17 mouse cellular contexts compared by ENCODE assay signal in genomic region chr11:109699784-109700183, GRCm38 (mm10). TPM values are rescaled to one million over a fixed set of nuclear protein-coding genes. Genes with fewer than 3 reads are reported as not detected.
DNase-seq lines count a peak whose midpoint lies in the region; ATAC-seq and TF ChIP-seq lines count a peak whose summit lies in the region.
"Had no signal": no experiment of that assay in that cellular context is flagged by ENCODE, and none has a peak within 500 bp of the region (broad histone marks: within the 10 kb centered on the region; RNA-seq: fewer than 3 reads in every experiment).

No protein-coding gene starts in this region.

- no peak for TF ChIP-seq EP300 in heart, adult 2 months (IDR thresholded peaks at IDR 0.05; ENCODE audit: insufficient read depth, low read depth, low read length)
- no peak for TF ChIP-seq EP300 in liver, postnatal 0 days (IDR thresholded peaks at IDR 0.05; ENCODE audit: low read depth)

- H3K4me1 ChIP-seq in heart, adult 2 months (ENCODE audit: control insufficient read depth, insufficient read depth, low read length), result peaks cover 1% of the 10 kb centered on the region; the same call in 1 of the 2 replicates
- peaks cover 21% of the 10 kb centered on the region for H3K4me1 ChIP-seq in liver, postnatal 0 days (ENCODE audit: insufficient read depth)
- no peaks in the 10 kb centered on the region; the same call in 1 of the 2 replicates for H3K4me1 ChIP-seq in liver, embryonic 11.5 days (replicated peaks; ENCODE audit: control insufficient read depth, insufficient read depth, low read length)

- no peak for TF ChIP-seq POLR2A in heart, adult 2 months (IDR thresholded peaks at IDR 0.05; ENCODE audit: insufficient read depth, low read depth, low read length)

- H3K9ac ChIP-seq in heart, adult 2 months (ENCODE audit: low read depth, low read length), result no peak overlapping the region
- no peak overlapping the region for H3K9ac ChIP-seq in liver, postnatal 0 days (replicated peaks)
- no peak overlapping the region for H3K9ac ChIP-seq in liver, embryonic 11.5 days (ENCODE audit: low read depth, low read length)
- H3K9ac ChIP-seq: embryonic facial prominence, embryonic 15.5 days; limb, embryonic 12.5 days; lung, embryonic 15.5 days; neural tube, embryonic 13.5 days had no signal

- no peaks in the 10 kb centered on the region for H3K27me3 ChIP-seq in heart, adult 2 months (ENCODE audit: control insufficient read depth, insufficient read depth, low read length)
- H3K27me3 ChIP-seq in liver, postnatal 0 days (ENCODE audit: insufficient read depth, low read length), result no peaks in the 10 kb centered on the region
- no peaks in the 10 kb centered on the region for H3K27me3 ChIP-seq in liver, embryonic 11.5 days (replicated peaks; ENCODE audit: control insufficient read depth, insufficient read depth, low read length)
- H3K27me3 ChIP-seq: embryonic facial prominence, embryonic 15.5 days; limb, embryonic 12.5 days; lung, embryonic 15.5 days; neural tube, embryonic 13.5 days had no signal

- WGBS in heart, adult 2 months, result 82% methylated on average over 2 of the region's 2 CpGs
- WGBS in liver, postnatal 0 days (ENCODE audit: insufficient replicate concordance), result 70% methylated on average over 2 of the region's 2 CpGs
- 53% methylated on average over 2 of the region's 2 CpGs for WGBS in liver, embryonic 11.5 days

- no peak for DNase-seq in heart, adult 2 months
- DNase-seq in heart, adult 18-20 months, result no peak
- no peak for DNase-seq in liver, postnatal 0 days
- no peak for DNase-seq in liver, embryonic 11.5 days (ENCODE audit: low spot score)
- DNase-seq in A20 (ENCODE audit: low read depth, low spot score) (peak; percentile 3), ZHBTc4 (ENCODE audit: low read depth, low spot score) (peak; percentile 35)
- DNase-seq in adrenal gland, adult 8-10 months, result no peak
- DNase-seq in spleen, postnatal 10 days (ENCODE audit: low spot score in 2 of 2), result no peak
- DNase-seq: adrenal gland, postnatal 36 days; cerebellum, adult 9-10 months; right cerebral cortex, postnatal 25 days had no signal

- peak; percentile 51 for TF ChIP-seq CTCF in heart, adult 2 months (IDR thresholded peaks at IDR 0.05)
- TF ChIP-seq CTCF in liver, postnatal 0 days (IDR thresholded peaks at IDR 0.05; ENCODE audit: low read depth), result peak; percentile 38

- no peak overlapping the region for H3K27ac ChIP-seq in heart, adult 2 months
- no peak overlapping the region for H3K27ac ChIP-seq in liver, postnatal 0 days (ENCODE audit: low read depth)
- H3K27ac ChIP-seq in liver, embryonic 11.5 days (ENCODE audit: low read depth, low read length), result no peak overlapping the region
- H3K27ac ChIP-seq: embryonic facial prominence, embryonic 15.5 days; forebrain, embryonic 10.5 days; hindbrain, embryonic 10.5 days; limb, embryonic 12.5 days; lung, embryonic 15.5 days; neural tube, embryonic 13.5 days had no signal

- ATAC-seq in liver, postnatal 0 days, result no peak
- ATAC-seq in liver, embryonic 11.5 days (replicated peaks; ENCODE audit: low FRiP score), result no peak

- H3K4me2 ChIP-seq in liver, postnatal 0 days (ENCODE audit: low read depth, low read length), result no peak overlapping the region
- H3K4me2 ChIP-seq in liver, embryonic 11.5 days, result no peak overlapping the region
- H3K4me2 ChIP-seq: embryonic facial prominence, embryonic 15.5 days; limb, embryonic 12.5 days; lung, embryonic 15.5 days; neural tube, embryonic 13.5 days had no signal

- no peak overlapping the region for H3K4me3 ChIP-seq in heart, adult 2 months
- H3K4me3 ChIP-seq in liver, postnatal 0 days (ENCODE audit: low read depth, low read length), result no peak overlapping the region
- H3K4me3 ChIP-seq in liver, embryonic 11.5 days (ENCODE audit: low read depth, low read length), result no peak overlapping the region
- H3K4me3 ChIP-seq: embryonic facial prominence, embryonic 15.5 days; forebrain, embryonic 10.5 days; hindbrain, embryonic 10.5 days; limb, embryonic 12.5 days; lung, embryonic 15.5 days; neural tube, embryonic 13.5 days had no signal

- intact Hi-C loops in heart, adult 2 months (cut with DNase I), result no loop called here

- no peaks in the 10 kb centered on the region for H3K9me3 ChIP-seq in liver, postnatal 0 days (ENCODE audit: low read length)
- peaks cover 2% of the 10 kb centered on the region; the same call in 1 of the 2 replicates for H3K9me3 ChIP-seq in liver, embryonic 11.5 days (ENCODE audit: control insufficient read depth, low read length)
- H3K9me3 ChIP-seq: embryonic facial prominence, embryonic 15.5 days; forebrain, embryonic 10.5 days; hindbrain, embryonic 10.5 days; limb, embryonic 12.5 days; lung, embryonic 15.5 days had no signal

- H3K36me3 ChIP-seq in heart, adult 2 months (ENCODE audit: control insufficient read depth, insufficient read depth, low read length), result no peaks in the 10 kb centered on the region
- H3K36me3 ChIP-seq in liver, postnatal 0 days (replicated peaks; ENCODE audit: insufficient read depth, low read length), result no peaks in the 10 kb centered on the region
- H3K36me3 ChIP-seq in liver, embryonic 11.5 days (ENCODE audit: control insufficient read depth, insufficient read depth, low read length), result no peaks in the 10 kb centered on the region
- H3K36me3 ChIP-seq: embryonic facial prominence, embryonic 15.5 days; forebrain, embryonic 10.5 days; hindbrain, embryonic 10.5 days; limb, embryonic 12.5 days; lung, embryonic 15.5 days; neural tube, embryonic 13.5 days had no signal

- no peaks in the 10 kb centered on the region for H3K79me2 ChIP-seq in heart, adult 2 months (replicated peaks; ENCODE audit: control insufficient read depth, insufficient read depth, low read length)

RNA-seq across cellular contexts. Expression of gene Fam20a, which starts 22.3 kb away (rescaled TPM):
- total RNA-seq in heart, adult 2 months (2021), result 1 to 10 TPM; 5.8 to 6.3 TPM
- polyA plus RNA-seq in heart, adult 2 months (2012; rRNA removed), result 6.1 and 7.9 TPM in 2 replicates
- 1 to 10 TPM; 5.8 to 7.4 TPM for total RNA-seq in heart, adult 18-20 months (2021)
- 28.0 and 29.0 TPM in 2 replicates for polyA plus RNA-seq in liver, postnatal 0 days (2015; fragmentation: Nextera tagmentation; extraction: Ambion mirVana)
- 7.8 and 8.7 TPM in 2 replicates for polyA plus RNA-seq in liver, embryonic 11.5 days (2014; fragmentation: Nextera tagmentation; extraction: Ambion mirVana)
- total RNA-seq in adrenal gland, adult 8-10 months (2022), result 1 to 10 TPM; 2.6 to 5.2 (median 3.7) TPM

RNA-seq across cellular contexts. Expression of gene Prkar1a, which starts 50.6 kb away (rescaled TPM):
- total RNA-seq in heart, adult 2 months (2021), result 100 to 1,000 TPM; 363 to 378 TPM
- 169 and 248 TPM in 2 replicates for polyA plus RNA-seq in heart, adult 2 months (2012; rRNA removed)
- 100 to 1,000 TPM; 371 to 461 TPM for total RNA-seq in heart, adult 18-20 months (2021)
- 118 and 124 TPM in 2 replicates for polyA plus RNA-seq in liver, postnatal 0 days (2015; fragmentation: Nextera tagmentation; extraction: Ambion mirVana)
- polyA plus RNA-seq in liver, embryonic 11.5 days (2014; fragmentation: Nextera tagmentation; extraction: Ambion mirVana), result 261 and 285 TPM in 2 replicates
- 100 to 1,000 TPM; 388 to 483 (median 411) TPM for total RNA-seq in adrenal gland, adult 8-10 months (2022)

Comparison
In these comparisons a context has a peak if more than half of its experiments do, and no peak if none do; other contexts are left out.
1. DNase-seq: peak in A20 (single experiment) and ZHBTc4 (single experiment); none in heart, adult 2 months (0 of 2), heart, adult 18-20 months (0 of 2), liver, postnatal 0 days (single experiment), liver, embryonic 11.5 days (single experiment), adrenal gland, adult 8-10 months (single experiment) and spleen, postnatal 10 days (0 of 2).